Mouse (Mus musculus) liver, embryonic 13.5 days (tissue): Measurements from ENCODE around the gene Pik3ca. TPM values are rescaled to one million over a fixed set of nuclear protein-coding genes. Genes with fewer than 3 reads are reported as not detected.

Experiments used
- ATAC-seq: fragments of 200-750 bp; cut with Nextera tagmentation; 2 replicates; pipeline ENCODE4 v1.8.0; 2017; ENCODE audit warnings: low read depth, mild to moderate bottlenecking, moderate number of reproducible peaks, moderate library complexity
- DNase-seq: peaks from one replicate; pipeline ENCODE4 v3.0.0; 2022
- H3K27ac ChIP-seq: fragments of 300-500 bp; sonication (generic); 2 replicates; pipeline ENCODE4 v1.5.1; 2015; ENCODE audit warnings: moderate library complexity, mild to moderate bottlenecking, inconsistent platforms
- H3K27me3 ChIP-seq: fragments of 300-500 bp; sonication (generic); 2 replicates; pipeline ENCODE4 v1.6.1; 2015; ENCODE audit warnings: mild to moderate bottlenecking, inconsistent platforms
- H3K36me3 ChIP-seq: fragments of 300-500 bp; sonication (generic); 2 replicates; pipeline ENCODE4 v1.6.1; 2015; ENCODE audit warnings: mild to moderate bottlenecking, inconsistent platforms
- H3K4me1 ChIP-seq: fragments of 300-500 bp; sonication (generic); replicated peaks from 2 replicates; pipeline ENCODE4 v1.6.1; 2015; ENCODE audit warnings: inconsistent platforms
- H3K4me2 ChIP-seq: fragments of 300-500 bp; sonication (generic); 2 replicates; pipeline ENCODE4 v1.6.1; 2015; ENCODE audit warnings: inconsistent platforms, mild to moderate bottlenecking, moderate library complexity
- H3K4me3 ChIP-seq: fragments of 300-500 bp; sonication (generic); replicated peaks from 2 replicates; pipeline ENCODE4 v1.5.1; 2015; ENCODE audit warnings: mild to moderate bottlenecking, inconsistent platforms
- H3K9ac ChIP-seq: fragments of 300-500 bp; sonication (generic); 2 replicates; pipeline ENCODE4 v1.6.1; 2015; ENCODE audit warnings: mild to moderate bottlenecking, inconsistent platforms
- H3K9me3 ChIP-seq: fragments of 300-500 bp; sonication (generic); replicated peaks from 2 replicates; pipeline ENCODE4 v1.6.1; 2016; ENCODE audit warnings: inconsistent platforms
- whole genome bisulfite sequencing: fragments of 180-500 bp; shearing (Covaris S2); methylation state at CpG from one replicate; pipeline ENCODE4 v1.1.7; 2015; ENCODE audit not compliant: insufficient replicate concordance; 5-methylcytosine and 5-hydroxymethylcytosine counted together
- polyA plus RNA-seq: library from polyadenylated mRNA; unstranded; fragments of >200 nt; fragmentation: Nextera tagmentation; extraction: Ambion mirVana; gene quantifications from 2 replicates; pipeline ENCODE4 v1.2.1, GENCODE M21; 2015

Pik3ca gene
- polyA plus RNA-seq, 1 experiment from 2014 or later, result 3.0 TPM

GRCm38 (mm10) chr3:32509496-32510374 lies 112.3 kb downstream of the Pik3ca start, which contains the start of gene Zfp639:
TSS of gene Zfp639 (plus strand) at chr3:32510259.
- no peaks in the 10 kb centered on the region for H3K27me3 ChIP-seq
- peaks cover 2% of the 10 kb centered on the region; the same call in 1 of the 2 replicates for H3K36me3 ChIP-seq
- H3K4me2 ChIP-seq, result peak within 1 kb of the TSS; percentile 96
- peaks cover 55% of the 10 kb centered on the region for H3K4me1 ChIP-seq
- H3K9ac ChIP-seq, result peak within 1 kb of the TSS; percentile 90
- ATAC-seq, result peak; percentile 48
- peak within 1 kb of the TSS; percentile 73 for H3K4me3 ChIP-seq
- 15% methylated on average over 24 of the region's 24 CpGs for WGBS
- no peaks in the 10 kb centered on the region for H3K9me3 ChIP-seq
- H3K27ac ChIP-seq, result peak within 1 kb of the TSS; percentile 92
- DNase-seq, result no peak

- peak; percentile 95 for ATAC-seq
- Histone ChIP-seq H3K9me3 (no peaks in the 10 kb centered on the region), H3K4me1 (peaks cover 60% of the 10 kb centered on the region), H3K4me3 (peak overlapping the region; percentile 73), H3K27ac (peak overlapping the region; percentile 92), H3K27me3 (no peaks in the 10 kb centered on the region), H3K9ac (peak overlapping the region; percentile 90), H3K36me3 (peaks cover 9% of the 10 kb centered on the region), H3K4me2 (peak overlapping the region; percentile 96)
- under 1% methylated on average over 69 of the region's 69 CpGs for WGBS
- peak; percentile 95 for DNase-seq
Observed at GRCm38 (mm10) chr3:32510375-32511190, 113.1 kb downstream of the Pik3ca start.

GRCm38 (mm10) chr3:32511191-32511550 lies 113.7 kb downstream of the Pik3ca start:
- Histone ChIP-seq H3K4me2 (peak overlapping the region; percentile 96), H3K36me3 (peaks cover 15% of the 10 kb centered on the region), H3K4me3 (peak overlapping the region; percentile 73), H3K27ac (peak overlapping the region; percentile 92), H3K27me3 (no peaks in the 10 kb centered on the region), H3K4me1 (peaks cover 66% of the 10 kb centered on the region), H3K9ac (peak overlapping the region; percentile 90), H3K9me3 (no peaks in the 10 kb centered on the region)
- no peak for ATAC-seq
- 3% methylated on average over 13 of the region's 13 CpGs for WGBS
- peak; percentile 29 for DNase-seq

- Histone ChIP-seq H3K36me3 (peaks cover 31% of the 10 kb centered on the region), H3K4me2 (peak overlapping the region; percentile 96), H3K27ac (peak overlapping the region; percentile 92), H3K4me3 (peak overlapping the region; percentile 73), H3K9me3 (no peaks in the 10 kb centered on the region), H3K9ac (peak overlapping the region; percentile 65), H3K4me1 (peaks cover 66% of the 10 kb centered on the region), H3K27me3 (no peaks in the 10 kb centered on the region)
- DNase-seq (peak; percentile 32), ATAC-seq (no peak)
- whole genome bisulfite sequencing, result 27% methylated on average over 7 of the region's 7 CpGs
Observed at GRCm38 (mm10) chr3:32512686-32513284, 115.3 kb downstream of the Pik3ca start.

DNA sequence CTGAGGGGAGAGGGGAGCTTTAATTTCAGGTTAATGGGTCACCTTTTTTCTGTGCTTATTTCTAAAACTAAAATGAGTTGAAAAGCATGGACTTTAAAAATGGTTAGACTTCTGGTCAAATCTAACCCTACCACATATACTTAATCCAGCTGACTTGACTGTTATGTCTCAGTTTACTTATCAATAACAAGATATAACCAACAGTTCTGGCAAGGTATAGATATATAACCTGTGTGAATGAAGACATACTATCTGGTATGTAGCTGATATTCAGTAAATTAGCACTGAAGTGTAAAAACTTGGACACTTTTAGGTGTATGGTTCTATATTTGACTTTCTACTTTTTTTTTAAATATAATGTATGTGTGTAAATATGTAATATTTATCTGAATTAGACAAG lies 116.1 kb downstream of the Pik3ca start:
- Histone ChIP-seq H3K4me1 (peaks cover 66% of the 10 kb centered on the region), H3K4me2 (peak overlapping the region; percentile 96), H3K4me3 (peak overlapping the region; percentile 73), H3K27ac (peak overlapping the region; percentile 92), H3K9me3 (no peaks in the 10 kb centered on the region), H3K9ac (peak overlapping the region; percentile 65), H3K36me3 (peaks cover 37% of the 10 kb centered on the region), H3K27me3 (no peaks in the 10 kb centered on the region)
- DNase-seq (no peak), ATAC-seq (no peak)

Other genes with a start within 250 kb of the Pik3ca start
- 0.45 and 0.51 TPM in 2 replicates for gene Zmat3, start 31.7 kb upstream of the Pik3ca start, polyA plus RNA-seq
- not detected in 2 replicates for gene Kcnmb3, start 94.6 kb downstream of the Pik3ca start, polyA plus RNA-seq
- gene Zfp639, start 112.6 kb downstream of the Pik3ca start, polyA plus RNA-seq, result 21.5 and 24.6 TPM in 2 replicates
- gene Mfn1, start 131.8 kb downstream of the Pik3ca start, polyA plus RNA-seq, result 15.5 and 21.7 TPM in 2 replicates
- 10.7 and 12.2 TPM in 2 replicates for gene Gnb4, start 218.9 kb downstream of the Pik3ca start, polyA plus RNA-seq